15 mouse cellular contexts compared by ENCODE assay signal in genomic region chr14:115477360-115477759, GRCm38 (mm10).
DNase-seq lines count a peak whose midpoint lies in the region; ATAC-seq lines count a peak whose summit lies in the region.
"Had no signal": no experiment of that assay in that cellular context is flagged by ENCODE, and none has a peak within 500 bp of the region (broad histone marks: within the 10 kb centered on the region; RNA-seq: fewer than 3 reads in every experiment).

No protein-coding gene starts in this region.

- H3K4me2 ChIP-seq in heart, embryonic 15.5 days: peak overlapping the region; percentile 28
- H3K4me2 ChIP-seq in lung, embryonic 15.5 days: peak overlapping the region; percentile 22; the same call in 1 of the 2 replicates
- H3K4me2 ChIP-seq in limb, embryonic 13.5 days (replicated peaks): peak overlapping the region; percentile 38; the same call in 1 of the 2 replicates
- H3K4me2 ChIP-seq: embryonic facial prominence, embryonic 12.5 days; heart, embryonic 11.5 days; liver, embryonic 12.5 days; neural tube, embryonic 13.5 days had no signal

- H3K9ac ChIP-seq in heart, embryonic 15.5 days: no peak overlapping the region
- H3K9ac ChIP-seq in lung, embryonic 15.5 days: no peak overlapping the region
- no peak overlapping the region for H3K9ac ChIP-seq in limb, embryonic 13.5 days
- H3K9ac ChIP-seq: embryonic facial prominence, embryonic 12.5 days; liver, embryonic 12.5 days; neural tube, embryonic 13.5 days had no signal

- no peaks in the 10 kb centered on the region for H3K36me3 ChIP-seq in heart, embryonic 15.5 days
- H3K36me3 ChIP-seq in lung, embryonic 15.5 days: no peaks in the 10 kb centered on the region
- H3K36me3 ChIP-seq in limb, embryonic 13.5 days: no peaks in the 10 kb centered on the region
- H3K36me3 ChIP-seq: embryonic facial prominence, embryonic 12.5 days; liver, embryonic 12.5 days; neural tube, embryonic 13.5 days had no signal

- H3K27me3 ChIP-seq in heart, embryonic 15.5 days: no peaks in the 10 kb centered on the region
- no peaks in the 10 kb centered on the region for H3K27me3 ChIP-seq in lung, embryonic 15.5 days
- H3K27me3 ChIP-seq in limb, embryonic 13.5 days: no peaks in the 10 kb centered on the region
- H3K27me3 ChIP-seq: CH12.LX; embryonic facial prominence, embryonic 12.5 days; liver, embryonic 12.5 days; megakaryocyte, embryonic 14.5 days; neural tube, embryonic 13.5 days had no signal

- WGBS in heart, embryonic 15.5 days: 33% methylated on average over 14 of the region's 14 CpGs
- WGBS in lung, embryonic 15.5 days: 38% methylated on average over 14 of the region's 14 CpGs
- 49% methylated on average over 14 of the region's 14 CpGs for WGBS in limb, embryonic 13.5 days

- ATAC-seq in heart, embryonic 15.5 days (replicated peaks; ENCODE audit: insufficient number of reproducible peaks, insufficient read depth, low FRiP score, low read depth): 0 out of 2 replicates have a peak, but pooled peaks have one; percentile 4
- peak; percentile 46; the same call in 1 of the 2 replicates for ATAC-seq in lung, embryonic 15.5 days (ENCODE audit: borderline replicate concordance, extremely low read depth, low FRiP score, low TSS enrichment)
- ATAC-seq in limb, embryonic 13.5 days (ENCODE audit: low FRiP score, low read depth): peak; percentile 87; the same call in 1 of the 2 replicates
- no peak for ATAC-seq in frontal cortex, adult (ENCODE audit: low TSS enrichment)
- ATAC-seq: liver, embryonic 12.5 days; Patski had no signal

- no peak for DNase-seq in heart, adult 11 months
- no peak for DNase-seq in lung, postnatal 25 days (ENCODE audit: low spot score)
- DNase-seq in forelimb bud, embryonic 11.5 days (ENCODE audit: low read depth, low spot score): peak; percentile 11
- DNase-seq: kidney, adult 11 months had no signal

- H3K4me1 ChIP-seq in heart, embryonic 15.5 days (replicated peaks): 0 out of 2 replicates have a peak, but pooled peaks cover 2% of the 10 kb centered on the region
- H3K4me1 ChIP-seq in lung, embryonic 15.5 days: 0 out of 2 replicates have a peak, but pooled peaks cover 4% of the 10 kb centered on the region
- H3K4me1 ChIP-seq in limb, embryonic 13.5 days: peaks cover 7% of the 10 kb centered on the region; the same call in 1 of the 2 replicates
- H3K4me1 ChIP-seq: embryonic facial prominence, embryonic 12.5 days; liver, embryonic 12.5 days; megakaryocyte, embryonic 14.5 days; neural tube, embryonic 13.5 days had no signal

- no peak overlapping the region for H3K27ac ChIP-seq in heart, embryonic 15.5 days
- H3K27ac ChIP-seq in lung, embryonic 15.5 days: no peak overlapping the region
- no peak overlapping the region for H3K27ac ChIP-seq in limb, embryonic 13.5 days
- H3K27ac ChIP-seq: embryonic facial prominence, embryonic 12.5 days; liver, embryonic 12.5 days; neural tube, embryonic 13.5 days had no signal

- H3K4me3 ChIP-seq in heart, embryonic 15.5 days: no peak overlapping the region
- no peak overlapping the region for H3K4me3 ChIP-seq in lung, embryonic 15.5 days
- H3K4me3 ChIP-seq in limb, embryonic 13.5 days: no peak overlapping the region
- H3K4me3 ChIP-seq: embryonic facial prominence, embryonic 12.5 days; liver, embryonic 12.5 days; megakaryocyte, embryonic 14.5 days; neural tube, embryonic 13.5 days had no signal

- no peaks in the 10 kb centered on the region for H3K9me3 ChIP-seq in heart, embryonic 15.5 days (replicated peaks)
- no peaks in the 10 kb centered on the region for H3K9me3 ChIP-seq in lung, embryonic 15.5 days
- no peaks in the 10 kb centered on the region for H3K9me3 ChIP-seq in limb, embryonic 13.5 days
- H3K9me3 ChIP-seq: embryonic facial prominence, embryonic 12.5 days; liver, embryonic 12.5 days; neural tube, embryonic 13.5 days had no signal
